Mouse (Mus musculus) layer of hippocampus, postnatal 36 days (tissue): ENCODE data around the gene Skap2. TPM values are rescaled to one million over a fixed set of nuclear protein-coding genes. Genes with fewer than 3 reads are reported as not detected.

Experiments
- DNase-seq, 2 experiments: peaks; one replicate each; pipeline ENCODE4 v3.0.0; 2022
- total RNA-seq, 2 experiments: library from RNA; stranded (reverse); gene quantifications; 2 replicates each; pipeline ENCODE4 v1.2.3; 2021

The Skap2 gene
- 10 to 100 TPM; 16.7 to 16.9 TPM for total RNA-seq

GRCm38 (mm10) chr6:52012409-52013244, at the start of gene Skap2:
Gene Skap2, minus strand, starts transcription at chr6:52012549.
- peak; percentile 96 to 97 for DNase-seq

DNA sequence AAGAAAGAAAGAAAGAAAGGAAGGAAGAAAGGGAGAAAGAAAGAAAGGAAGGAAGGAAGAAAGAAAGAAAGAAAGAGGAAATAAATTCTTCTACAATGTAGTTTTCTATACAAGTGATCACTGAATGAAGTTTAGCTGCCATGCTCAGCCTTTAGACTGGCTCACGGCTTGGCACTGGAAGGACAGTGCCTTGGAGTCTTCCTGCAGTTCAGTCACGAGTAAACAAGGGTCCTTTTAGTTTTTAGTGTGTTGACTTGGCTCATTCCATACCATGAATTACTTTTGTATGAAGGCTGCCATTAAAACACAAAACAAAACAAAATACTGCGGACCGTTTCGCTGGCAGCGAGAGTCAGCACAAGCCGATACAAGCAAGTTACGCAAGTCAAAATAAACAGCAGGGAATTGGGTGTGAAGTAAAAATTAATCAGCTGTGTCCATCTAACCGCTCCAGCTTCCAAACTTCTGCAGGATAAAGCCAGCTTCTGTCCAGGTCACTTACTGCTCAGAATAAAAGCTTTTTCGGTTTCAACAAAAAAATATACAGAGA, 46.6 kb upstream of the Skap2 start:
- DNase-seq: no peak

GRCm38 (mm10) chr6:52058120-52058519, 45.8 kb upstream of the Skap2 start:
- DNase-seq: no peak

DNA sequence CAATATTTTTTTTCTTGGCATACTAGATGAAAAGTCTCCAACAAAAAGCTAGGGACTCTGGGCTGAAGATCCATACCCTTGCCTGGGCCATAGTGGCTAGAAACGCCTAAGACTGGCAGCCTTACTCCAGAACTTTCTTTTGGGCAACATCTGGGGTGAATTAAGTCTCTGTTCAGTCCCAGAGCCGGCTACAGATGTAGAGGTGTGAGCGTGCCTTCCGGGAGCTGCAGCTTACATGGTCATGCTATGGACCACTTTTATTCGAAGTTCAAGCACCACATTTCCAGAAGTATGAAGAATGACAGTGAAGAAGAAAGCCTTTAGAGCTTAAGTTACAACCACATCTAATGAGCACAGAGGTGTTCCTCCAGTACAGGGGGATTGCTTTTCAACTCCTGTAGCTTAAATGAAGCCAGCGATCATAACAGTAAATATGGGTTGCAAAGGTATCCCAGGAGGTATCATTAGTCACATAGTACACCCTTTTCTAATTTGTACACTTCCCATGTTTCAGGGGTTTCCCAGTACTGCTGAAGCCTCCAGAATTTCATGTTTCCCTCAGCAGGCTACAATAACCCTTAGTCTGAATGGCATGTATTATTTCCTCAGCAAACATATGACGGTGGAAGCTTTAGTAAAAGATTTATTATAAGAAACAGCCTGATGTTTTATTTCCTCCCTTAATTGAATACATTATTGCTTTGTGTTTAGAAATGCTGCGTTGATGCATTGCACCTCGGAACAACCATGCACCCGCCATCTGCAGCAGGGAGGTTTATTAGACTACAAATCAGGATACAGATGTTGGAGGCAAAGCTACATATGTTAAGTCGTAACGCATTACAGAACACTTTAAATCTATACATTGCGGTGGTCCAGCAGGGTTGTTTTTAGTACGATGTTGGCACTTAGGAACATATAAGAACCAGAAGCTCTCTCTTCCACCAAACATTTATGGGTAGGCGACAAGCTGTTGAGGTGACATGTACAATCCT, 41.5 kb upstream of the Skap2 start:
- no peak for DNase-seq

GRCm38 (mm10) chr6:52050062-52050461, 37.7 kb upstream of the Skap2 start:
- no peak for DNase-seq

DNA sequence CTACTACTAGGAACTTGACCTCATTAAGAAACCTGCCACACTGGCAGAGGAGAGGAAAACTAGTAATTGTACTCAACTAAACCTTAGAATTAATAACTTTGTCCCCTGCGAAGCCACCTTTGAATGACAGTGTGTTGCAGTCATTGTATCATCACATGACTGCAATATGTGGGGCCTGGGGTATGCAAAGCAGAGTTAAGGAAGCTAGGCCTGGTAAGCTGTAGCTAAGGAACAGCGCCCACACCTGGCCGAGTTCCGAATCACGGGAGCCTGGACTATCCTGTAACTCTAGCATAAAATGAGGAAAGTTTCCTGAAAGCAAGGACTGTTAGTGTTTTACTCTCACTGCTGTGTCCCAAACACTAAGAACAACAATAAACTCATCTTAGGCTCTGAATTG, 33.2 kb upstream of the Skap2 start:
- DNase-seq: no peak

DNA sequence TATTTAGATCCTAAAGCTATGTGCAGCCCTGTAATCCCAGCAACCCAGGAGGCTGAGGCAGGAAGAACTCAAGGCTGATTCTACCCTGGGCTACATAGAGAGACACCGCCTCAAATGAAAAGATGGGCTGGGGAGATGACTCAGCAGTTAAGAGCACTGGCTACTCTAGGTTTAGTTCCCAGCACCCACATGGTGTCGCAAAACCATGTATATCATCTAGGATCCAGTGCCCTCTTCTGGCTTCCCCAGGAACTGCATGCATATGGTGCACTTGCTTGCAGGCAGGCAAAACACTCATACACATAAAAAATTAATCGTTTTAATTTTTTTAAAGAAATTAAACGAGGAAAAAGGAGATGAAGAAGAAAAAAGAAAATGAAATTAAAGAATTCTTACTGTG, 23.7 kb upstream of the Skap2 start:
- DNase-seq: no peak

DNA sequence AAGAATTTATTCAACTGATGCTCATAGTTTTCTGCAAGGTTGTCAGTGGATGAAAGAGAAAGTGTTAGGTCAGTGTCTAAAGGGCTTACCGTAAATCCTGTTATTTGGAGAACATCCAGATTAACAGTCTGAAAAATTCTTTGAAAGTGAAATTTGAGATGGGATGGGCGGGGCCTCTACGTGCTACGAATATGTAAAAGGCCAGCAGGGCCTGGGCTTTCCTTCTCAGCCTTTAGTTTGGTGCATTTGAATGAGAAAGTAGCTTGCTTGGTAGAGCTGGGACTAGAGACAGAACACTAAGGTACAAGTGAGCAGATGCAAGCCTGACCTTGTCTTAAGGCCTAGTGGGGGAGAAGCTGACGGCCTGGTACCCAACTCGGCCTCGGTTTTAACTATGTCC, 18.8 kb upstream of the Skap2 start:
- no peak for DNase-seq

- DNase-seq: no peak
These were observed 15.8 kb upstream of the Skap2 start for GRCm38 (mm10) chr6:52028131-52028530.

- no peak for DNase-seq
These were observed 14.8 kb upstream of the Skap2 start for GRCm38 (mm10) chr6:52027181-52027580.

- no peak for DNase-seq
These were observed 13.9 kb upstream of the Skap2 start for GRCm38 (mm10) chr6:52026281-52026680.

GRCm38 (mm10) chr6:52024730-52025129, 12.4 kb upstream of the Skap2 start:
- no peak for DNase-seq

DNA sequence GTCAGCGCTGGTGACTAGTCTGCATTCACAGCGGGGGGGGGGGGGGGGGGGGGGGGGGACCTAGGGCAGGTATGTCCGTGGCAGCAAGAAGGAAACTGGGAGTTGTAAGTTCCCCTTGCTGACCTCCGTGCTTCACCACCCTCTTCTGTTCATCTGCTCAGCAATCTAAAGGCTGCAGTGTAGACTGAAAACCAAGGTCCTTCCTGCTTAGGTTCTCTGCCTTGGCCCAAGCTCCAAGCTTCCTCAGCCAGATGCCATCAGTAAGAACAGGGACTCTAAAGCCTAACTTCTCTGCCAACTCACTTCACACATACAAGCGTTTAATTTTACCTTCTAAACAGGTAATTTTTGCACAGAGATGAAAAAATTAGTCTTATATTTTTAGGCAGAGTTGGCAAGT, 10.0 kb upstream of the Skap2 start:
- DNase-seq: no peak

GRCm38 (mm10) chr6:52020276-52020675, 7.9 kb upstream of the Skap2 start:
- DNase-seq: no peak

- no peak for DNase-seq
These were observed 1.0 kb upstream of the Skap2 start for GRCm38 (mm10) chr6:52013245-52013945.

DNA sequence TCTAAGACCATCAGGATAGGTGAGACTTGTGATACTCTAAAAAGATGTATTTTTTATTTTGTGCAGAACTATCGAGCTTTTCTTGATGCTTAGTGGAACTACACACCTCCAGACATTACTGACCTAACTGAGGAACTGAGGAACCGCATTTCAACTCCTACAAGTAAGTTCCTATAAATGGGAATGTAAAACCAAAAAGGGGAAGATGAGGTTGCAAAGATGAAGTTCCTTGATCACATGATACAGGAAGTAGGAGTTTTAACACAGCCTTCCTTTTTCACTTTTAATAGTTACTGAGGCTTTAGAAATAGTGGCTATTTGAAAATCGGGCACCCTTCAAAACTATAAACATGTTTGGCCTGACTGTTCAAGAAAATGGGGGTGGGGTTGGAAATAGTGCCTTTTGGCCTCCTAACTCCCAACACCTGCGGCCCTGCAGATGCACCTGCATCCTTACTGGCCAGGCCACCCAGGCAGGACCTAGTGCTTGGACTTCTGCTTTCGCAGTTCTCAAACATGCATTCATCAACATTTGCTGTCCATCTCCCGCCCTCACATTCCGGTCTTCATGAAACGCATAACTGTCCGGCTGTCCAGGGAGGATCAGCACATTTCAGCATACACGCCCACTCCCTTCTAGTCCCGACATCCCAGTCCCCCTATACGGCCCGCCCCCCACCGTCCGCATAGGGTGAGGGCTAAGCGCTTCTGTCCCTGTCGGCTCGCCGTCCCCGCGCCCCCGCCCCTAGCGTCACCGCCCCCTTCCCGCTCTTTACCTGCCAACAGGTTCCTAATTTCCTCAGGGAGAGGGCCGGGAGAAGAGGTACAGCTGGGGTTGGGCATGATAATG, 565 bp downstream of the Skap2 start:
- no peak for DNase-seq

DNA sequence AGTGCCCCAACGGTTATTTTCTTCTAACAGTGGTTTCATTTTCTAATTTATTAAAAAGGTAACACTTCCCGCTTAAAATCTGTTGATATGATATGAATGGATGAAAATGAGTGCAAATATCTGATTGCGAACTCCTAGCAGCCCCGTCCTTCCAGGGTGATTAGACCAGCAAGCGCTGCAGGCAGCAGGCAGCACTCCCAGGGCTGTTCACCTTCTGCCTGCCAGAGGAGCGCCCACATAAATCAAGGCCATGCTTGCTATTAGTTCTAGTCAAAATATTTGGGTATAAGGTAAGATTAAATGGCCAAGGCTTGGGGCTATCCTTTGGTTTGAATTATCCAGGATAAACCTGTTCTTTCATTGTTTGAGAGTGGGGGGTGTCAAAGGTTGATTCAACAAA, 3.0 kb downstream of the Skap2 start:
- DNase-seq: no peak

DNA sequence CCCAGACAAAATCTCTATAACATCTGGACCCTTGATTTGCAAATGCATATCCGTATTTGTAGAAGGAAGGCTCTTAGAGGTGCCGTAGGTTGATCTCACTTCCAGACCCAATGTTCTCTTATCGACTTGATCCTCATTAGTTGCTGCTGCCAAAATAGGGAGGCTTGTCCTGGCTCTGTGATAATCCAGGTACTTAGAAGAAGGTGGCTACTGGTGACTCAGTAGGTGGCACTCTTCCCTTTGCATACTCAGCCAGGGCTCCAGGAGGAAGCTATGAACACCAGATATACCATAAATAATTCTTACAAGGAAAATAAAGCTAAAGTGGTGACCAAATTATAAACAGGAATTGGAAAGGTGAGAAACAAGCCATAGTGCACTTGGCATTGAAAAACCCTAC, 3.6 kb downstream of the Skap2 start:
- no peak for DNase-seq

DNA sequence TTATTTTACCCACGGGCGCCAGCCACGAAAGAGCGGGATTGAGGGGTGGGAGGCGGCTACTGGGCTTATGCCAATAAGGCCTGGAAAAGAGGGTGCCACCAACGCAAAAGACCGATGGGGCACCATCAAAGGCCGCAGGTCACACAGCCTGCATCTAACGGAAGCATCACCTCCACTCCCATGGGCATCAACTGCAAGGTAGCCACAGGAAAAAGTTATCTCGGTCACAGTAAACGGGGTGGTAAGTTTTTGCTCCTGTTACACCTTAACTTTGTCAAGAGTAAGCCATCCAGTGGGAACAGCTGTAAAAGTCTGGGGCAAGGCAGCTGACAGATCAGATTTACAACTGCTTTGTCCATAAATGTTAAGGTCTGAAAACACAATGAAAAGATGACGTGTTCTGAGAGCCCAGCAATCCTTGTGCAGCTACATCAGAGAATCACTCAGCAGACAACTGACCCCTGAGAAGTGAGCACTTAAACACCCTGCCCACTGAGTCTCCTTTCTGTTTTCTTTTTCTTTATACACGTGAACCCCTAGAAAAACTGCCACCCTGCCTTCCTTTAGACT, 5.6 kb downstream of the Skap2 start:
- no peak for DNase-seq

DNA sequence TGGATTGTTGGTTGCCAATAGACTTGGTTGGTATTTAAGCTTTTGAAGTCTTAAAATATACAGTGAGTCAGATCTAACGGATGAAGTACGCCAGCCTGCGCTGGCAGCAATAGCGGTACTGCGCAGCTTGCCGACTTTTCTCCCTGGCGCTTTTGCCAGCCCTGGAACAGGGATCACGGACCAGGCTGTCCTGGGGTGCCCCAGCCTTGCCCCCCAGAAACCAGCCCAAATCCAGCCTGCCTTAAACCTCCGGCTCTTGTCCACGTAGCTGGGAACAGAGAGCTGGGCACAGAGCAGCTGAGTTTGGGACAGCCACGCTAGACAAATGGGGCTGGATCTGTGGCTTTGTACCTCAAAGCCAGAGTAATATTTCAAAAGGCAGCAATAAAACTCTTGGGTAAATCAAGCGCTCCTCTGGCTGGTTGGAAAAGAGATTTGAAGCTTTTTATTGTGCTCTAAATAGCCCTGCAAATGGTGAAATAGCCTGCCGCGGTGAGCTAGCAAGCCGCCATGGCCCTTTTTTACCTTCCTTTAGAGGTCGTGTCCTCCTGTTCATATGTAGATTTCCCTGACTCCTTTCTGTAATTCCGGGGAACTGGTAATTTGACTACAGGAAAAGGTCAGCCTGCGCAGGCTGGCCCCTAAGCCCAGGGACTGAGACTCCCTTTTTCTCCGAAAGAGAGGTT, 6.2 kb downstream of the Skap2 start:
- DNase-seq: peak; percentile 38 to 42

DNA sequence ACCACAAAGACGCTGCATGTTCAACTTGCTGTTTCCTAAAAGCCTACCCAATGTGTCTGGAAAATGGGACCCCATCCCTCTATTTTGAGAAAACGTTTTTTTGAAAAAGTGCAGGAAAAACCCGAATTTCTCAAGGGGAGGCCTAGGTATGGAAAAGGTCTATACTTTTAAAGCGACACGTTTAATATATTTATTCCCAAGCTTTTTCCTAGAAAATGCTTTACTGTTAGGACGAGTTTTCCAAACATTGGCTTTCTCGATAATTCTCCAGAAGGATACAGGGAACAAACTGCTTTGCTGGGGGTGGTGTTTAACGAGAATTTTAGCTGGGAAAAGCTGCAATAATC, 6.8 kb downstream of the Skap2 start:
- no peak for DNase-seq
